Mouse (Mus musculus) retina, adult 2 months (tissue): ENCODE results near the gene Kctd19.

ENCODE experiments used
- DNase-seq: peaks from one replicate; pipeline ENCODE4 v3.0.0-alpha.2; 2012; ENCODE audit warnings: low read depth, low spot score

The Kctd19 gene

GRCm38 (mm10) chr8:105422006-105422405 is 8.7 kb upstream of the Kctd19 start:
- DNase-seq = no peak

GRCm38 (mm10) chr8:105419800-105420199 is 6.5 kb upstream of the Kctd19 start:
- no peak for DNase-seq

GRCm38 (mm10) chr8:105418992-105419391 is 5.7 kb upstream of the Kctd19 start:
- no peak for DNase-seq

GRCm38 (mm10) chr8:105409947-105410346 is 3.4 kb downstream of the Kctd19 start:
- DNase-seq = no peak

- no peak for DNase-seq
These were observed 5.0 kb downstream of the Kctd19 start for GRCm38 (mm10) chr8:105408331-105408730.

GRCm38 (mm10) chr8:105406416-105406815 is 6.9 kb downstream of the Kctd19 start:
- DNase-seq = no peak

GRCm38 (mm10) chr8:105404496-105404895 is 8.8 kb downstream of the Kctd19 start:
- DNase-seq = no peak

- no peak for DNase-seq
These were observed 9.8 kb downstream of the Kctd19 start for GRCm38 (mm10) chr8:105403467-105403866.

- no peak for DNase-seq
These were observed 13.3 kb downstream of the Kctd19 start for GRCm38 (mm10) chr8:105400016-105400415.

GRCm38 (mm10) chr8:105397747-105398146 is 15.6 kb downstream of the Kctd19 start:
- DNase-seq = peak; percentile 36

- DNase-seq = no peak
These were observed 19.4 kb downstream of the Kctd19 start for GRCm38 (mm10) chr8:105393915-105394314.

- DNase-seq = no peak
These were observed 20.1 kb downstream of the Kctd19 start for GRCm38 (mm10) chr8:105393089-105393787.

GRCm38 (mm10) chr8:105389096-105389495 is 24.2 kb downstream of the Kctd19 start:
- no peak for DNase-seq

- no peak for DNase-seq
These were observed 26.2 kb downstream of the Kctd19 start for GRCm38 (mm10) chr8:105387151-105387550.

GRCm38 (mm10) chr8:105384070-105384469 is 29.2 kb downstream of the Kctd19 start:
- no peak for DNase-seq

GRCm38 (mm10) chr8:105380308-105380707 is 33.0 kb downstream of the Kctd19 start:
- no peak for DNase-seq

- DNase-seq = no peak
These were observed 34.6 kb downstream of the Kctd19 start for GRCm38 (mm10) chr8:105378673-105379072.

GRCm38 (mm10) chr8:105374513-105374966 is 38.8 kb downstream of the Kctd19 start:
- no peak for DNase-seq

- DNase-seq = no peak
These were observed 40.3 kb downstream of the Kctd19 start, which contains the start of gene Plekhg4 for GRCm38 (mm10) chr8:105373032-105373431. Plekhg4 (plus strand) TSS chr8:105373274.

GRCm38 (mm10) chr8:105372473-105372872 is 40.8 kb downstream of the Kctd19 start:
- DNase-seq = no peak

- no peak for DNase-seq
These were observed 46.2 kb downstream of the Kctd19 start for GRCm38 (mm10) chr8:105367107-105367506.

- no peak for DNase-seq
These were observed 51.3 kb downstream of the Kctd19 start for GRCm38 (mm10) chr8:105361751-105362702.
